Mouse (Mus musculus): ENCODE data around the gene Vars. TPM values are rescaled to one million over a fixed set of nuclear protein-coding genes. Genes with fewer than 3 reads are reported as not detected.

Vars gene
- polyA plus RNA-seq, 1 experiment: 208 TPM

GRCm38 (mm10) chr17:35020551-35020950 lies 19.8 kb downstream of the Vars start:
- H3ac ChIP-seq (ENCODE audit: control insufficient read depth, insufficient read length): no peak overlapping the region
- no peak for TF ChIP-seq POLR2A (IDR thresholded peaks at IDR 0.05; ENCODE audit: insufficient read length, low read depth)
- no peak for TF ChIP-seq MYOG (IDR thresholded peaks at IDR 0.05; ENCODE audit: control insufficient read depth in 1 of 3, insufficient read depth in 1 of 3, insufficient read length in 2 of 3, low read depth in 2 of 3)
- no peak overlapping the region for H3K4me2 ChIP-seq (ENCODE audit: low read depth)
- H3K4me3 ChIP-seq: no peak overlapping the region
- H3K36me3 ChIP-seq (ENCODE audit: control insufficient read depth, insufficient read depth): no peaks in the 10 kb centered on the region
- H3K79me2 ChIP-seq (ENCODE audit: control insufficient read depth, insufficient read depth): no peaks in the 10 kb centered on the region
- H3K27me3 ChIP-seq (ENCODE audit: control insufficient read depth, insufficient read depth, insufficient read length): no peaks in the 10 kb centered on the region

- Histone ChIP-seq H3K4me3 (no peak overlapping the region), H3K27me3 (ENCODE audit: control insufficient read depth, insufficient read depth, insufficient read length) (no peaks in the 10 kb centered on the region), H3K36me3 (ENCODE audit: control insufficient read depth, insufficient read depth) (no peaks in the 10 kb centered on the region), H3K79me2 (ENCODE audit: control insufficient read depth, insufficient read depth) (no peaks in the 10 kb centered on the region), H3K4me2 (ENCODE audit: low read depth) (no peak overlapping the region), H3ac (ENCODE audit: control insufficient read depth, insufficient read length) (no peak overlapping the region)
- TF ChIP-seq USF1 (IDR thresholded peaks at IDR 0.05; ENCODE audit: low read depth) (no peak), TCF12 (IDR thresholded peaks at IDR 0.05; ENCODE audit: insufficient read depth, poor library complexity, severe bottlenecking) (no peak), MYOG (IDR thresholded peaks at IDR 0.05; ENCODE audit: control insufficient read depth in 1 of 3, insufficient read depth in 1 of 3, insufficient read length in 2 of 3, low read depth in 2 of 3) (no peak), POLR2AphosphoS2 (IDR thresholded peaks at IDR 0.05; ENCODE audit: insufficient read length, low read depth) (no peak)
Observed at GRCm38 (mm10) chr17:35021163-35021808, 20.5 kb downstream of the Vars start.

- Histone ChIP-seq H3K4me3 (no peak overlapping the region), H3K4me2 (ENCODE audit: low read depth) (no peak overlapping the region), H3K27me3 (ENCODE audit: control insufficient read depth, insufficient read depth, insufficient read length) (no peaks in the 10 kb centered on the region), H3ac (ENCODE audit: control insufficient read depth, insufficient read length) (no peak overlapping the region), H3K36me3 (ENCODE audit: control insufficient read depth, insufficient read depth) (no peaks in the 10 kb centered on the region), H3K79me2 (ENCODE audit: control insufficient read depth, insufficient read depth) (no peaks in the 10 kb centered on the region)
- TF ChIP-seq POLR2A (IDR thresholded peaks at IDR 0.05; ENCODE audit: insufficient read length, low read depth) (no peak), MAX (IDR thresholded peaks at IDR 0.05; ENCODE audit: low read depth) (no peak), SRF (IDR thresholded peaks at IDR 0.05; ENCODE audit: control insufficient read depth, insufficient read length, low read depth) (no peak), POLR2AphosphoS2 (IDR thresholded peaks at IDR 0.05; ENCODE audit: insufficient read length, low read depth) (no peak), CEBPB (IDR thresholded peaks at IDR 0.05; ENCODE audit: insufficient read depth, poor library complexity, severe bottlenecking) (no peak), USF1 (IDR thresholded peaks at IDR 0.05; ENCODE audit: low read depth) (no peak)
Observed at GRCm38 (mm10) chr17:35021842-35022477, 21.2 kb downstream of the Vars start.

- no peaks in the 10 kb centered on the region for H3K79me2 ChIP-seq (ENCODE audit: control insufficient read depth, insufficient read depth)
- H3K4me3 ChIP-seq: no peak overlapping the region
- no peak overlapping the region for H3ac ChIP-seq (ENCODE audit: control insufficient read depth, insufficient read length)
- H3K27me3 ChIP-seq (ENCODE audit: control insufficient read depth, insufficient read depth, insufficient read length): no peaks in the 10 kb centered on the region
- H3K4me2 ChIP-seq (ENCODE audit: low read depth): no peak overlapping the region
- no peaks in the 10 kb centered on the region for H3K36me3 ChIP-seq (ENCODE audit: control insufficient read depth, insufficient read depth)
- TF ChIP-seq POLR2AphosphoS2 (IDR thresholded peaks at IDR 0.05; ENCODE audit: insufficient read length, low read depth) (no peak), CEBPB (IDR thresholded peaks at IDR 0.05; ENCODE audit: insufficient read depth, poor library complexity, severe bottlenecking) (no peak), SRF (IDR thresholded peaks at IDR 0.05; ENCODE audit: control insufficient read depth, insufficient read length, low read depth) (no peak), MYOG (IDR thresholded peaks at IDR 0.05; ENCODE audit: control insufficient read depth in 1 of 3, insufficient read depth in 1 of 3, insufficient read length in 2 of 3, low read depth in 2 of 3) (no peak), MYOD1 (IDR thresholded peaks at IDR 0.05; ENCODE audit: control insufficient read depth in 1 of 3, insufficient read length in 2 of 3, low read depth in 2 of 3) (no peak), USF1 (IDR thresholded peaks at IDR 0.05; ENCODE audit: low read depth) (no peak), REST (IDR thresholded peaks at IDR 0.05; ENCODE audit: insufficient read depth, insufficient read length) (no peak), E2F4 (IDR thresholded peaks at IDR 0.05; ENCODE audit: insufficient read depth) (no peak), TCF3 (IDR thresholded peaks at IDR 0.05; ENCODE audit: insufficient read length, low read depth) (no peak), POLR2A (IDR thresholded peaks at IDR 0.05; ENCODE audit: insufficient read length, low read depth) (no peak)
Observed at GRCm38 (mm10) chr17:35022541-35023060, 21.8 kb downstream of the Vars start.

DNA sequence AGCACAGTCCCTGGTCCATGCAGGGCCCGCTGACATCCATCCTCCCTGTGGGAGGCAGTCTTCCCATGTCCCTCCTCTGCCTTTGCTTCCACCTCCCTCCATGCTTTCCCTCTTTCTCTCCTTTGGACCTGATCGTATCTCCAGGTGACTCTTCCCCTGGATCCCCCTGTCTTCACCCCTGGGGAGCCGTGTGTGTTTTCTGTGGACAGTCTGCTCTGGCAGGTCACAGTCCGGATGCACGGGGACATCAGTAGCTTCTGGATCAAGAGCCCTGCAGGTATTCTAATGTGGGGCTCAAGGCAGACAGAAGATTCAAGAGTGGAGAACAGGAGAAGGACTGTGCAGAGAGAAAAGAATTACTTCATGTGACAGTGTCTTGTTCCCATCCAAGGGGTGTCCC lies 22.4 kb downstream of the Vars start:
- Histone ChIP-seq H3K4me3 (no peak overlapping the region), H3K36me3 (ENCODE audit: control insufficient read depth, insufficient read depth) (no peaks in the 10 kb centered on the region), H3ac (ENCODE audit: control insufficient read depth, insufficient read length) (no peak overlapping the region), H3K27me3 (ENCODE audit: control insufficient read depth, insufficient read depth, insufficient read length) (no peaks in the 10 kb centered on the region), H3K79me2 (ENCODE audit: control insufficient read depth, insufficient read depth) (no peaks in the 10 kb centered on the region), H3K4me2 (ENCODE audit: low read depth) (no peak overlapping the region)
- TF ChIP-seq POLR2A (IDR thresholded peaks at IDR 0.05; ENCODE audit: insufficient read length, low read depth): no peak
- TF ChIP-seq MYOD1 (IDR thresholded peaks at IDR 0.05; ENCODE audit: control insufficient read depth in 1 of 3, insufficient read length in 2 of 3, low read depth in 2 of 3): no peak
- TF ChIP-seq CEBPB (IDR thresholded peaks at IDR 0.05; ENCODE audit: insufficient read depth, poor library complexity, severe bottlenecking): no peak
- TF ChIP-seq MYOG (IDR thresholded peaks at IDR 0.05; ENCODE audit: control insufficient read depth in 1 of 3, insufficient read depth in 1 of 3, insufficient read length in 2 of 3, low read depth in 2 of 3): no peak
- TF ChIP-seq TCF3 (IDR thresholded peaks at IDR 0.05; ENCODE audit: insufficient read length, low read depth): no peak
- TF ChIP-seq E2F4 (IDR thresholded peaks at IDR 0.05; ENCODE audit: insufficient read depth): no peak
- no peak for TF ChIP-seq TCF12 (IDR thresholded peaks at IDR 0.05; ENCODE audit: insufficient read depth, poor library complexity, severe bottlenecking)
- TF ChIP-seq SRF (IDR thresholded peaks at IDR 0.05; ENCODE audit: control insufficient read depth, insufficient read length, low read depth): no peak
- TF ChIP-seq REST (IDR thresholded peaks at IDR 0.05; ENCODE audit: insufficient read depth, insufficient read length): no peak
- no peak for TF ChIP-seq USF1 (IDR thresholded peaks at IDR 0.05; ENCODE audit: low read depth)
- no peak for TF ChIP-seq POLR2AphosphoS2 (IDR thresholded peaks at IDR 0.05; ENCODE audit: insufficient read length, low read depth)
- TF ChIP-seq MAX (IDR thresholded peaks at IDR 0.05; ENCODE audit: low read depth): no peak

Measured in myocyte (in vitro differentiated cells).